Mouse (Mus musculus) macrophage (primary cell): ENCODE results near the gene Cxcr2. TPM values are rescaled to one million over a fixed set of nuclear protein-coding genes. Genes with fewer than 3 reads are reported as not detected.

Source experiments
- H3K27ac ChIP-seq: fragments of 350-480 bp; formaldehyde crosslinking; 2 replicates; pipeline ENCODE4 v1.9.0; 2021
- H3K36me3 ChIP-seq: fragments of 350-480 bp; formaldehyde crosslinking; 2 replicates; pipeline ENCODE4 v1.9.0; 2021; ENCODE audit errors: inconsistent target
- H3K4me3 ChIP-seq: fragments of 350-480 bp; formaldehyde crosslinking; 2 replicates; pipeline ENCODE4 v1.9.0; 2021; ENCODE audit errors: inconsistent target
- H3K79me2 ChIP-seq: fragments of 350-480 bp; formaldehyde crosslinking; 2 replicates; pipeline ENCODE4 v1.9.0; 2021; ENCODE audit errors: inconsistent target
- WGBS: methylation state at CpG from one replicate; pipeline ENCODE4 v1.1.7; 2026; ENCODE audit warnings: inconsistent platforms; ENCODE audit not compliant: missing documents; 5-methylcytosine and 5-hydroxymethylcytosine counted together
- polyA plus RNA-seq: library from polyadenylated mRNA; stranded (reverse); fragments of 250-400 nt; gene quantifications from 3 replicates; pipeline ENCODE4 v1.2.4, GENCODE M21; 2018; ENCODE audit warnings: inconsistent platforms
- total RNA-seq, 78 experiments: library from RNA; depleted of rRNA; stranded (reverse); fragments of 250-400 nt; gene quantifications; 1 replicate in 9 of 78; 2 replicates in 24 of 78; 3 replicates in 43 of 78; 4 replicates in 2 of 78; pipeline ENCODE4 v1.2.4; 2018; ENCODE audit warnings: inconsistent platforms in 56 of 78

Gene Cxcr2
- not detected for total RNA-seq (2018; cell fraction: chromatin; rRNA removed)
- total RNA-seq (2018; cell fraction: cytosol; rRNA removed): under 1 TPM in 16 of 26 experiments, not detected in 10; 0.03 to 0.25 (median 0.15) TPM
- under 1 TPM in 6 of 26 experiments, not detected in 20; 0.23 to 0.36 (median 0.24) TPM for total RNA-seq (2018; cell fraction: nucleus; rRNA removed)
- 0.11 to 0.76 TPM (median 0.16 TPM) in 3 replicates for polyA plus RNA-seq

- H3K27ac ChIP-seq: no peak within 1 kb of the TSS
- H3K36me3 ChIP-seq: no peaks in the 10 kb centered on the region
- 35% methylated on average over 8 of the region's 8 CpGs for WGBS
- H3K79me2 ChIP-seq: no peaks in the 10 kb centered on the region
- H3K4me3 ChIP-seq: no peak within 1 kb of the TSS
Observed at GRCm38 (mm10) chr1:74153461-74154184, at the start of gene Cxcr2. Gene Cxcr2 (plus strand): TSS chr1:74153989.

GRCm38 (mm10) chr1:74105660-74106059, 48.1 kb upstream of the Cxcr2 start:
- Histone ChIP-seq H3K4me3 (no peak overlapping the region), H3K36me3 (no peaks in the 10 kb centered on the region), H3K27ac (no peak overlapping the region), H3K79me2 (no peaks in the 10 kb centered on the region)
- WGBS: 82% methylated on average over 4 of the region's 4 CpGs

GRCm38 (mm10) chr1:74106214-74106613, 47.6 kb upstream of the Cxcr2 start:
- Histone ChIP-seq H3K36me3 (no peaks in the 10 kb centered on the region), H3K79me2 (no peaks in the 10 kb centered on the region), H3K27ac (no peak overlapping the region), H3K4me3 (no peak overlapping the region)
- WGBS: 76% methylated on average over 6 of the region's 6 CpGs

- H3K79me2 ChIP-seq: no peaks in the 10 kb centered on the region
- no peaks in the 10 kb centered on the region for H3K36me3 ChIP-seq
- WGBS: 58% methylated on average over 5 of the region's 5 CpGs
- no peak overlapping the region for H3K27ac ChIP-seq
- H3K4me3 ChIP-seq: no peak overlapping the region
Observed at GRCm38 (mm10) chr1:74107931-74108618, 45.7 kb upstream of the Cxcr2 start.

- Histone ChIP-seq H3K27ac (no peak overlapping the region), H3K4me3 (no peak overlapping the region), H3K36me3 (no peaks in the 10 kb centered on the region), H3K79me2 (no peaks in the 10 kb centered on the region)
- WGBS: 90% methylated on average over 2 of the region's 2 CpGs
Observed at GRCm38 (mm10) chr1:74109670-74110069, 44.1 kb upstream of the Cxcr2 start.

- WGBS: 87% methylated on average over 8 of the region's 8 CpGs
- Histone ChIP-seq H3K79me2 (no peaks in the 10 kb centered on the region), H3K4me3 (no peak overlapping the region), H3K27ac (no peak overlapping the region), H3K36me3 (no peaks in the 10 kb centered on the region)
Observed at GRCm38 (mm10) chr1:74110932-74111695, 42.7 kb upstream of the Cxcr2 start.

- WGBS: 97% methylated on average over 6 of the region's 6 CpGs
- Histone ChIP-seq H3K36me3 (no peaks in the 10 kb centered on the region), H3K27ac (no peak overlapping the region), H3K4me3 (no peak overlapping the region), H3K79me2 (no peaks in the 10 kb centered on the region)
Observed at GRCm38 (mm10) chr1:74111696-74112030, 42.1 kb upstream of the Cxcr2 start.

- Histone ChIP-seq H3K4me3 (no peak overlapping the region), H3K36me3 (no peaks in the 10 kb centered on the region), H3K27ac (no peak overlapping the region), H3K79me2 (no peaks in the 10 kb centered on the region)
- WGBS: 74% methylated on average over 2 of the region's 3 CpGs
Observed at GRCm38 (mm10) chr1:74113071-74113470, 40.7 kb upstream of the Cxcr2 start.

- no peaks in the 10 kb centered on the region for H3K79me2 ChIP-seq
- H3K27ac ChIP-seq: no peak overlapping the region
- H3K36me3 ChIP-seq: no peaks in the 10 kb centered on the region
- no peak overlapping the region for H3K4me3 ChIP-seq
- WGBS: 97% methylated on average over 6 of the region's 6 CpGs
Observed at GRCm38 (mm10) chr1:74117876-74118275, 35.9 kb upstream of the Cxcr2 start.

- Histone ChIP-seq H3K79me2 (no peaks in the 10 kb centered on the region), H3K4me3 (no peak overlapping the region), H3K27ac (no peak overlapping the region), H3K36me3 (no peaks in the 10 kb centered on the region)
- WGBS: 83% methylated on average over 1 of the region's 1 CpGs
Observed at GRCm38 (mm10) chr1:74119115-74119514, 34.7 kb upstream of the Cxcr2 start.

- no peak overlapping the region for H3K4me3 ChIP-seq
- H3K36me3 ChIP-seq: no peaks in the 10 kb centered on the region
- WGBS: 62% methylated on average over 7 of the region's 7 CpGs
- H3K27ac ChIP-seq: no peak overlapping the region
- no peaks in the 10 kb centered on the region for H3K79me2 ChIP-seq
Observed at GRCm38 (mm10) chr1:74121138-74121537, 32.7 kb upstream of the Cxcr2 start.

GRCm38 (mm10) chr1:74121821-74122576, 31.8 kb upstream of the Cxcr2 start:
- Histone ChIP-seq H3K27ac (no peak overlapping the region), H3K4me3 (no peak overlapping the region), H3K79me2 (no peaks in the 10 kb centered on the region), H3K36me3 (no peaks in the 10 kb centered on the region)
- WGBS: 64% methylated on average over 9 of the region's 9 CpGs

GRCm38 (mm10) chr1:74123215-74123614, 30.6 kb upstream of the Cxcr2 start:
- H3K27ac ChIP-seq: no peak overlapping the region
- WGBS: 76% methylated on average over 8 of the region's 8 CpGs
- no peaks in the 10 kb centered on the region for H3K36me3 ChIP-seq
- no peak overlapping the region for H3K4me3 ChIP-seq
- no peaks in the 10 kb centered on the region for H3K79me2 ChIP-seq
